Mouse (Mus musculus) liver, embryonic 12.5 days (tissue): Measurements from ENCODE around the gene Luzp1. TPM values are rescaled to one million over a fixed set of nuclear protein-coding genes. Genes with fewer than 3 reads are reported as not detected.

ENCODE experiments used
- ATAC-seq: fragments of 200-750 bp; cut with Nextera tagmentation; 2 replicates; pipeline ENCODE4 v1.8.0; 2017; ENCODE audit warnings: moderate number of reproducible peaks, mild to moderate bottlenecking, moderate library complexity
- H3K27ac ChIP-seq: fragments of 300-500 bp; sonication (generic); 2 replicates; pipeline ENCODE4 v1.5.1; 2016; ENCODE audit warnings: mild to moderate bottlenecking
- H3K27me3 ChIP-seq: fragments of 300-500 bp; sonication (generic); replicated peaks from 2 replicates; pipeline ENCODE4 v1.6.1; 2016; ENCODE audit warnings: mild to moderate bottlenecking, moderate library complexity
- H3K36me3 ChIP-seq: fragments of 300-500 bp; sonication (generic); 2 replicates; pipeline ENCODE4 v1.6.1; 2016; ENCODE audit warnings: mild to moderate bottlenecking, moderate library complexity
- H3K4me1 ChIP-seq: fragments of 300-500 bp; sonication (generic); 2 replicates; pipeline ENCODE4 v1.6.1; 2016
- H3K4me2 ChIP-seq: fragments of 300-500 bp; sonication (generic); 2 replicates; pipeline ENCODE4 v1.6.1; 2016; ENCODE audit warnings: mild to moderate bottlenecking, moderate library complexity
- H3K4me3 ChIP-seq: fragments of 300-500 bp; sonication (generic); 2 replicates; pipeline ENCODE4 v1.5.1; 2016; ENCODE audit warnings: mild to moderate bottlenecking, moderate library complexity
- H3K9ac ChIP-seq: fragments of 300-500 bp; sonication (generic); 2 replicates; pipeline ENCODE4 v1.6.1; 2016; ENCODE audit warnings: mild to moderate bottlenecking, moderate library complexity
- H3K9me3 ChIP-seq: fragments of 300-500 bp; sonication (generic); replicated peaks from 2 replicates; pipeline ENCODE4 v1.6.1; 2016; ENCODE audit warnings: mild to moderate bottlenecking, moderate library complexity
- WGBS: fragments of 180-500 bp; shearing (Covaris S2); methylation state at CpG from one replicate; pipeline ENCODE4 v1.1.7; 2016; ENCODE audit not compliant: insufficient replicate concordance; 5-methylcytosine and 5-hydroxymethylcytosine counted together
- polyA plus RNA-seq: library from polyadenylated mRNA; unstranded; fragments of >200 nt; fragmentation: Nextera tagmentation; extraction: Ambion mirVana; gene quantifications from 2 replicates; pipeline ENCODE4 v1.2.1, GENCODE M21; 2016

Luzp1 gene
- polyA plus RNA-seq, 1 experiment from 2014 or later, result 25.7 TPM

DNA sequence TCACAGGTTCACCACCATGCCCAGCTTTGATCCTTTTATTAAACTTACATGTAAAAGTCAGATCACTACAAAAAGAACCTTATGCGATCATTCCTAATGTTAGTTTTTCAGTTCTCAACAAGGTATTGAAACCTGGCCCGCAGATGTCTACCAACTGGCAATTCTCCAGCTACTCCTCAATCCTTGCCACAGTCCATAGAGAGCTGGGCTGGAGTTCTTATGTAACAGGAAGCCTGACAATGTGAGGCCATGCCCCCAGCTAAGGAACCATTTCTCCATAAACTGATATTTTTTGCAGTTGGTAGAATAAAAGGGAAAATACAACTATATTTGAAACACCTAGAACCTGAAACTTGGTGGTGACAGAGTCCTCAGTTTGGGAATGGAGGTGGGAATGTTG, 90.1 kb downstream of the Luzp1 start:
- Histone ChIP-seq H3K4me1 (no peaks in the 10 kb centered on the region), H3K4me2 (no peak overlapping the region), H3K36me3 (peaks cover 94% of the 10 kb centered on the region), H3K9ac (no peak overlapping the region), H3K9me3 (no peaks in the 10 kb centered on the region), H3K27ac (no peak overlapping the region), H3K4me3 (no peak overlapping the region), H3K27me3 (no peaks in the 10 kb centered on the region)
- ATAC-seq, result no peak
- WGBS, result 93% methylated on average over 2 of the region's 2 CpGs

DNA sequence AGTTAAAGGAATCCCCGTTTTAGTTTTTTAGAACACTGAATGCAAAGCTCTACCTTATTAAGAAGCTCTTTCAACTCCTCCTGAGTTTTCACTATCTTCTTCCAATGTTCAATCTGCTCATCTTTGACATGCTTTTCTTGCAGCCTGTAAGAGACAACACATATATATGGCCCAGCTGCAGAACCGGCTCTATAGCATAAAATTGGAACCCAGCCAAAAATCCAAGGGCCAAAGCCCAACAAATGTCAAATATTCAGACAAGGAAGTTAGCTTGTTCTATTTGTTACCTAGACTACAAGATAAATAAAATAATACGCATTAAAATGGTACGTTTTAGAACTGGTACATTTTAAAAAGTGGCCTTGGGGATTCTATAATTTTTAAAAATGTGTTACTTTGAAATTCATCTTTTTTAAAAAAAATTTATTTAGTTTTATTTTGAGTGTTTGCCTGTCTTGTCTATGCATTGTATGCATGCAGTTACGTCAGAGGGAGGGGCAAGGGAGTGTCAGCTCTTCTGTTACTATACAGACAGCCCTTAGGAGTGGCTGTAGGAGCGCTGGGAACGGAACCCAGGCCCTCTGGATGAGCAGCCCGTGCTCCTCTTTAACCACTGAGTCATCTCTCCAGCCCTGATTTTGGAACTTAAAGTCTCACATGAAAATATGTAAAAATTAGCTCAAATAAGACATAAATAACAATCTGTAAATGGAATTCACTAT, 90.9 kb downstream of the Luzp1 start:
- no peak overlapping the region for H3K4me3 ChIP-seq
- no peak overlapping the region for H3K27ac ChIP-seq
- WGBS, result 86% methylated on average over 8 of the region's 8 CpGs
- H3K9me3 ChIP-seq, result no peaks in the 10 kb centered on the region
- H3K4me1 ChIP-seq, result no peaks in the 10 kb centered on the region
- peaks cover 95% of the 10 kb centered on the region for H3K36me3 ChIP-seq
- H3K9ac ChIP-seq, result no peak overlapping the region
- no peaks in the 10 kb centered on the region for H3K27me3 ChIP-seq
- H3K4me2 ChIP-seq, result no peak overlapping the region
- ATAC-seq, result no peak

DNA sequence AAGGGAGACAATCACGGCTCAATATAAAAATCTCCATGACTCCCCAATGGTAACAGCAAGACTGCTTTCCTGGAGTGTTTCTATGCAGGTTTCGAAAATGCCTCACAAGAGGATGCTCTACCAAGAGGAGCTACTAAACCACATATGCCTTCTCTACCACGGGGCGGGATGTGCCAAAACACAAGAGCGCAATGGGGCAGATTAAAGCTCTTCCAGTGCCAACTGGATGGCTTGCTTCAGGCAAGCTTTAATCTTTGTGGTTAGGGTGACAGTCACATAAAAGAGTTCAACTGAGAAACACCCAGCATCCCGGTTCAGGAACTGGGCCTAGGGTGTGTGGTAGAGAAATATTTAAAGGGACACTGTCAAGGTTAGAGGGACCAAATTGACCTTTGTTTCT, 93.2 kb downstream of the Luzp1 start:
- ATAC-seq, result no peak
- Histone ChIP-seq H3K4me2 (no peak overlapping the region), H3K9me3 (no peaks in the 10 kb centered on the region), H3K27ac (no peak overlapping the region), H3K4me3 (no peak overlapping the region), H3K36me3 (peaks cover 93% of the 10 kb centered on the region), H3K4me1 (no peaks in the 10 kb centered on the region), H3K27me3 (no peaks in the 10 kb centered on the region), H3K9ac (no peak overlapping the region)
- WGBS, result 79% methylated on average over 6 of the region's 6 CpGs

DNA sequence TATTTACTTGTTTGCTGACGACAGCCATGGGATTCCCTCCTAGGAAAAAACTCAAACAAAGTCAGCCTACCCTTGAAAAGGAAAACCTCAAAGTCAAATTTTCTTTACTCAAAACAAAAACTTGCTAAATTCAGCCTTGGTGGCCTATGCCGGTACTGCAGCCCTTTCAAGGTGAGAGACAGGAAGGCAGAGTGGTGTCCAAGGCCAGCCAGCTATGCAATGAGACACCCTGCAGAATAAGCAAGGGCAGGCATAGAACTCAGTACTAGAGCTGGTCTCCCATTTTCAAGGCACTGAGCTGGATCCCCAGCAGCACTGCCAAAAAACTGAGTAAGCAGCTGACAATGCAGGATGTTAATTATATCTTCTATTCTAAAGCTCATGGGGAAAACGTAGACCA, 99.1 kb downstream of the Luzp1 start:
- 77% methylated on average over 3 of the region's 3 CpGs for WGBS
- H3K27ac ChIP-seq, result no peak overlapping the region

DNA sequence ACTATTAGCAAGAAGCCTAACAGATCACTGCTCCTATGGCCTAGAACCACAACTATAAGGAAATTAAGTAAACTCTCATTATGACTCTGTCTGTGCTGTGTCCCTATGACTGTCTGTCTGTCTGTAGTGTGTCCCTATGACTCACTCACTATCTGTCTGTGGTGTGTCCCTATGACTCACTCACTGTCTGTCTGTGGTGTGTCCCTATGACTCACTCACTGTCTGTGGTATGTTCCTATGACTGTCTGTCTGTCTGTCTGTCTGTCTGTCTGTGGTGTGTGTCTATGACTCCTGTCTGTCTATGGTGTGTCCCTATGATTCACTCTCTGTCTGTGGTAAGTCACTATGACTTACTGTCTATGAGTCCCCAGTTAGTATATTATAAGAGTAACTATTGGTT, 100.4 kb downstream of the Luzp1 start:
- 0 out of 2 replicates have a peak, but pooled peaks cover 4% of the 10 kb centered on the region for H3K4me1 ChIP-seq
- ATAC-seq, result no peak
- H3K36me3 ChIP-seq, result peaks cover 73% of the 10 kb centered on the region
- H3K27ac ChIP-seq, result no peak overlapping the region
- H3K9ac ChIP-seq, result no peak overlapping the region
- no peak overlapping the region for H3K4me3 ChIP-seq
- H3K4me2 ChIP-seq, result no peak overlapping the region
- H3K9me3 ChIP-seq, result no peaks in the 10 kb centered on the region
- H3K27me3 ChIP-seq, result no peaks in the 10 kb centered on the region

More for the DNA sequence above, 99.1 kb downstream of the Luzp1 start:
- Histone ChIP-seq H3K36me3 (peaks cover 83% of the 10 kb centered on the region), H3K9ac (no peak overlapping the region), H3K27me3 (no peaks in the 10 kb centered on the region), H3K4me2 (no peak overlapping the region), H3K9me3 (no peaks in the 10 kb centered on the region), H3K4me1 (0 out of 2 replicates have a peak, but pooled peaks cover 4% of the 10 kb centered on the region), H3K4me3 (no peak overlapping the region)
- no peak for ATAC-seq

DNA sequence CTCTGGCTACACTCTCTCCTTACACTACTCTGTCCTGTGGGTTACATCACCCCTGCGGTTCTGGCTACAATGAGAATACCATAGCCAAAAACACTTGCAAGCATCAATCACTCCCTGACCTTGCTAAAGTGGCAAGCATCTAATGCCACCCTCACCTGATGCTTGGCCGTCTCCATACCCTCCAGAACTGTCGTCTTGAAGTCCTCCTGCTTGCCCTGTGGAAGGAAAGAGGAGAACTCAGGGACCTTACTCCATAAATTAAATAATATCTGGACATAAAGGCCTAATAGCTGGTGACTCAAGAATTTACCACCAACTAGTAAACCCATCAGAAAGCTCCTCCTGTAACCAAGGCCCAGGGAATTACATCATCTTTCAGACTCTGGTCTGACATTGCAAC, 112.3 kb downstream of the Luzp1 start:
- no peaks in the 10 kb centered on the region for H3K27me3 ChIP-seq
- WGBS, result 86% methylated on average over 3 of the region's 3 CpGs
- no peak for ATAC-seq
- no peak overlapping the region for H3K27ac ChIP-seq
- 0 out of 2 replicates have a peak, but pooled peaks cover 2% of the 10 kb centered on the region for H3K36me3 ChIP-seq
- peaks cover 15% of the 10 kb centered on the region for H3K4me1 ChIP-seq
- H3K4me3 ChIP-seq, result no peak overlapping the region
- no peak overlapping the region for H3K9ac ChIP-seq
- no peak overlapping the region for H3K4me2 ChIP-seq
- no peaks in the 10 kb centered on the region for H3K9me3 ChIP-seq

DNA sequence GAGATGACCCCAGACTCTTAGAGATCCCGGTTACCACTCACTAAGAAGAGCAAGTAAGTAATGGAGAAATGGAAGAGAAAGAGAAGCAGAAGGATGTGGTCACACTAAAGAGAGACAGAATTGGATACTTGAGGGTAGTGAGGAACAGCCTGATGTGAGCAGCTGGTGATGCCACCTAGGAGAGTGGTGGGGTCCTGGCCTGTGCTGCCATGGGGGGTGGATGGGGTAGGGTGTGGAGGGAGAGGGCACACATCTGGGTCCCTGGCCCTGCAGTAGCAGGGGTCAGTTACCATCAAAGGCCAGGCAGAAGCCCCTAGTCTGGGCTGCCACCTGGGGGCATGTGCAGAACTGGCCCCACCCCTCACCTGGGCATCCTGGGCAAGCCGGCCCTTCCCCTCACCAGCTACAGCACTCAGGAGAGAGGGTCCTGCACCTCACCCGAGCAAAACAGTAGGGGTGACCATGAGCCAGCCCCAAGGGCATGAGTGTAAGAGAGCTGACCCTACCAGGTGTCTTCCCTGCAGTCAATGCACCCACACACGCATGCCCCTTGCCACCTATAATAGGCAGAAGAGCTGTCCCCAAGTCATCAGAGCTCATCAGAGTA, 117.8 kb downstream of the Luzp1 start:
- Histone ChIP-seq H3K36me3 (peaks cover 18% of the 10 kb centered on the region), H3K9me3 (no peaks in the 10 kb centered on the region), H3K27ac (peak overlapping the region; percentile 62), H3K4me1 (peaks cover 43% of the 10 kb centered on the region), H3K4me3 (no peak overlapping the region), H3K9ac (peak overlapping the region; percentile 38; the same call in 1 of the 2 replicates), H3K4me2 (peak overlapping the region; percentile 51), H3K27me3 (no peaks in the 10 kb centered on the region)
- 73% methylated on average over 4 of the region's 4 CpGs for WGBS
- ATAC-seq, result peak; percentile 30; the same call in 1 of the 2 replicates

DNA sequence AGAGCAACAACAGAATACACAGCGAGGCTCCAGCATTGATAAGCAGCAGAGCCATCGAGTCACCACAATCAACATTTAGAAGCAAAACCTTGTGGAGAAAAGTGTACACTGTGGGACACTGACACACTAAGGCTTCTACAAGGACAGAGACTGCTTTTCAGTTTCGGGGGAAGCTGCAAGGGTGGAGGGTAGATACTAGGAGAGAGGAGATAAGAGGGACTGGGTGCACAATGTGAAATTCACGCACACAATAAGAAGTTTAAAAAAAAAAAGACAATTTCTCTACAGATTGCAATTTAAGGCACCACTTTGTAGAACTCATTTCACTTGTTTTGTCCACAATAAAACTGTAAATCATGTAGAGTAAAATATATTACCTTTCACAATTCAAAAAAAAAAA, 118.4 kb downstream of the Luzp1 start:
- Histone ChIP-seq H3K4me2 (peak overlapping the region; percentile 51), H3K4me1 (peaks cover 48% of the 10 kb centered on the region), H3K4me3 (no peak overlapping the region), H3K27ac (peak overlapping the region; percentile 62), H3K27me3 (no peaks in the 10 kb centered on the region), H3K9me3 (no peaks in the 10 kb centered on the region), H3K9ac (peak overlapping the region; percentile 38; the same call in 1 of the 2 replicates), H3K36me3 (peaks cover 21% of the 10 kb centered on the region)
- WGBS, result 24% methylated on average over 4 of the region's 4 CpGs
- peak; percentile 77 for ATAC-seq

DNA sequence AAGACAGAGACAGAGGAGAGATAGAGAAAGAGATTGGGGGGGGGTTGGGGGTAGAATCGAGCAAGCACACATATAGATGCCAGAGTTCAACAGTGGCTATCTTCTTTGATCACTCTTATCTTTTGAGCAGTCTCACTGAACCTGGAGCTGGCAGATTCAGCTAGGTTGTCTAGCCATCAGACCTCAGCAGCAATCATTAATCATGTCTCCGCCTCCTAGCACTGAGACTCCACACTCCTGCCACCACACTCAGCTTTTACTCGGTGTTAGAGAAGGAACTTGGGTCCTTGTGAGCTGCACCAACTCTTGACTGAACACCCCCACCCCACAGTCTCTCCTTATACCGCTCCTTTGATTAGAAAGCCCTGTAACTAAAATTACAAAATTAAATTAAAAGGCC, 122.5 kb downstream of the Luzp1 start:
- H3K4me3 ChIP-seq, result no peak overlapping the region
- H3K4me2 ChIP-seq, result no peak overlapping the region
- H3K27ac ChIP-seq, result 0 out of 2 replicates have a peak overlapping the region, but pooled peaks have one; percentile 25
- ATAC-seq, result no peak
- no peaks in the 10 kb centered on the region for H3K27me3 ChIP-seq
- H3K36me3 ChIP-seq, result peaks cover 24% of the 10 kb centered on the region
- WGBS, result 43% methylated on average over 4 of the region's 4 CpGs
- H3K9me3 ChIP-seq, result no peaks in the 10 kb centered on the region
- H3K4me1 ChIP-seq, result peaks cover 59% of the 10 kb centered on the region
- H3K9ac ChIP-seq, result no peak overlapping the region

DNA sequence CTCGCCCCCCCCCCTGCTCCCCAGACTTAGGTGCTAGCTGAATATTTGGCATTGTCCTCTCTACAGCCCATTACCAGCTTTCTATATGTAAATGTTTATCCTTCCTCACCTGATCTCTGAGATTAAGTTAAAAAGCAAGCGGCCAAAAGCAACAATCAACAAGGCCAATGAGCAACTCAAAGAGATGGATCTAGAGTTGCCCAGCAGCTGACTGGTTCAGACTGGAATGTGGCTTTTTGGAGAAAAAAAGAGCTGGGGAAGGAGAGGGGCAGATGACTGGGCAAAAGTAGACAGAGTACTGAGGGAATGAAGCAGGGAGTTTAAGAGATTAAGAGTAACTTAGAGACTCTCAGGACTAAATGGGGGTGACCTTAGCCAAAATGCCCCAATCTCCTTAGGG, 124.4 kb downstream of the Luzp1 start:
- Histone ChIP-seq H3K4me1 (peaks cover 58% of the 10 kb centered on the region), H3K9me3 (no peaks in the 10 kb centered on the region), H3K4me2 (no peak overlapping the region), H3K36me3 (peaks cover 17% of the 10 kb centered on the region), H3K4me3 (no peak overlapping the region), H3K27ac (no peak overlapping the region), H3K27me3 (no peaks in the 10 kb centered on the region), H3K9ac (no peak overlapping the region)
- 79% methylated on average over 2 of the region's 2 CpGs for WGBS
- no peak for ATAC-seq

DNA sequence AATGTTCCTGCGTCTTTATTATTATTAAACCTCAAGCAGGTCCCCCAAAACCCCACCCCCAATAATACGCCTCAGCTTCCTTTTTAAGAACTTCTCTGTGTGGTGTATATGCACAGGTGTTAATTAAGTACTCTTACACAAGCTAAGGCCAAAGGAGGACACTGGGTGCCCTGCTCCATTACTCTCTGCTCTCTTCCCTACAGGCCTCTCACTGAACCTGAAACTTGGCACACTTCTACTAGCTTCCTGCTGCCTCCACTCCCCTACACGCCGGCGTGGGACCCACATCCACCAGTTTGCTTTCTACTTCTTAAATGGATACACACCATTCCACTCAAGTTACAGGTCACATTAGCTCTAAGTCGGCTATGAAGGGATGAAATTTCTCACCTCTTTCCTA, 125.7 kb downstream of the Luzp1 start:
- no peak for ATAC-seq
- 73% methylated on average over 6 of the region's 6 CpGs for WGBS

DNA sequence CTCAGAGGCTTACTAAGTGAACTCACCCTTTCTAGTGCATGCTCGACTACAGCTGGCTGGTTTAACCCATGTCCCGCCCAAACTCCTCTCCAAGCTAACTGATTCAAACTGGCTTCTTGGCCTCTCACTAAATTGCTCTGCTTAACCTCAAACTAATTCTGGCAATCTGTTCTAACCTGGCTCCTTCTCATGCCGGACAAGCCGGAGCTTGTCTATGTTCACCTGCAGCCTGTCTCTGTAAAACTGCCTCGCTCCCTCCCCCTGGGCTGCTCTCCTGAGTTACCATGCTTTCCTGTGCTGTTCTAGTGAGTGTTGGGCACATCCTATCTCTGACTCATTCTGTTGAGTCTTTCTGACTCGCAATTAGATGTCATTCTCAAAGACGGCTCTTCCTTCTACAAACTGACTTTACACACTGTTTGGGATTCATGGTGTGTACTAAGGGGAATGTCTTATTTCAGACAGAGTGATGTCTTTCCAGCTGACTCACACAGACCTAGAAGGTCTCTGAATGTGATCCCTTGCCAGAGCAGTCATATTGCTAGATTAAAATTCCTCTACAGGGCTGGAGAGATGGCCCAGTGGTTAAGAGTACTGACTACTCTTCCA, 128.8 kb downstream of the Luzp1 start:
- H3K9ac ChIP-seq, result no peak overlapping the region
- ATAC-seq, result no peak
- no peaks in the 10 kb centered on the region for H3K27me3 ChIP-seq
- 74% methylated on average over 7 of the region's 7 CpGs for WGBS
- H3K4me2 ChIP-seq, result no peak overlapping the region
- H3K4me1 ChIP-seq, result peaks cover 52% of the 10 kb centered on the region
- H3K27ac ChIP-seq, result no peak overlapping the region
- 0 out of 2 replicates have a peak, but pooled peaks cover 2% of the 10 kb centered on the region for H3K36me3 ChIP-seq
- no peak overlapping the region for H3K4me3 ChIP-seq
- H3K9me3 ChIP-seq, result no peaks in the 10 kb centered on the region

More for the DNA sequence above, 125.7 kb downstream of the Luzp1 start:
- H3K27me3 ChIP-seq, result no peaks in the 10 kb centered on the region
- no peak overlapping the region for H3K27ac ChIP-seq
- H3K4me2 ChIP-seq, result no peak overlapping the region
- no peaks in the 10 kb centered on the region for H3K9me3 ChIP-seq
- peaks cover 51% of the 10 kb centered on the region for H3K4me1 ChIP-seq
- no peak overlapping the region for H3K4me3 ChIP-seq
- peaks cover 13% of the 10 kb centered on the region for H3K36me3 ChIP-seq
- H3K9ac ChIP-seq, result no peak overlapping the region
